In genomic region chr7:19299194-19299593, GRCm38 (mm10) we compare ENCODE assay signal across 8 mouse cellular contexts. TPM values are rescaled to one million over a fixed set of nuclear protein-coding genes. Genes with fewer than 3 reads are reported as not detected.
A peak's percentile ranks its signal among the peaks of the same experiment; 100 is the strongest.
DNase-seq lines count a peak whose midpoint lies in the region; ATAC-seq lines count a peak whose summit lies in the region.
"Had no signal": no experiment of that assay in that cellular context is flagged by ENCODE, and none has a peak within 500 bp of the region (broad histone marks: within the 10 kb centered on the region; RNA-seq: fewer than 3 reads in every experiment).

No protein-coding gene starts in this region.

- peaks cover 31% of the 10 kb centered on the region for H3K4me1 ChIP-seq in kidney, embryonic 15.5 days
- peaks cover 28% of the 10 kb centered on the region for H3K4me1 ChIP-seq in embryonic facial prominence, embryonic 10.5 days

- no peak overlapping the region for H3K9ac ChIP-seq in kidney, embryonic 15.5 days
- H3K9ac ChIP-seq: embryonic facial prominence, embryonic 12.5 days had no signal

- DNase-seq in kidney, adult 9 months = peak; percentile 56
- peak; percentile 83 for DNase-seq in 416B (ENCODE audit: low read depth)
- DNase-seq in CD4-positive helper T cell, adult 2 months (ENCODE audit: low read depth, low spot score) = peak; percentile 74
- peak; percentile 65 for DNase-seq in embryonic facial prominence, embryonic 10.5 days (ENCODE audit: low spot score)
- DNase-seq in retina, adult 2 months (ENCODE audit: low read depth, low spot score) = peak; percentile 37
- DNase-seq in thymus, postnatal 25 days = no peak

- H3K4me2 ChIP-seq in kidney, embryonic 15.5 days = no peak overlapping the region
- H3K4me2 ChIP-seq: embryonic facial prominence, embryonic 12.5 days had no signal

- no peak overlapping the region for H3K4me3 ChIP-seq in kidney, embryonic 15.5 days (replicated peaks)
- H3K4me3 ChIP-seq in embryonic facial prominence, embryonic 10.5 days = no peak overlapping the region
- H3K4me3 ChIP-seq: embryonic facial prominence, embryonic 12.5 days had no signal

- H3K36me3 ChIP-seq in kidney, embryonic 15.5 days = no peaks in the 10 kb centered on the region
- H3K36me3 ChIP-seq in embryonic facial prominence, embryonic 10.5 days (replicated peaks) = no peaks in the 10 kb centered on the region
- H3K36me3 ChIP-seq: embryonic facial prominence, embryonic 12.5 days had no signal

- WGBS in kidney, embryonic 15.5 days = 17% methylated on average over 3 of the region's 3 CpGs
- WGBS in embryonic facial prominence, embryonic 10.5 days = 22% methylated on average over 3 of the region's 3 CpGs

- H3K27ac ChIP-seq in kidney, embryonic 15.5 days = no peak overlapping the region
- no peak overlapping the region for H3K27ac ChIP-seq in embryonic facial prominence, embryonic 10.5 days (replicated peaks)
- H3K27ac ChIP-seq: embryonic facial prominence, embryonic 12.5 days had no signal

- H3K9me3 ChIP-seq in kidney, embryonic 15.5 days (replicated peaks) = no peaks in the 10 kb centered on the region
- H3K9me3 ChIP-seq in embryonic facial prominence, embryonic 10.5 days = no peaks in the 10 kb centered on the region
- H3K9me3 ChIP-seq: embryonic facial prominence, embryonic 12.5 days had no signal

- ATAC-seq in kidney, embryonic 15.5 days (replicated peaks; ENCODE audit: low FRiP score) = no peak

- peaks cover 30% of the 10 kb centered on the region for H3K27me3 ChIP-seq in kidney, embryonic 15.5 days
- peaks cover 30% of the 10 kb centered on the region for H3K27me3 ChIP-seq in embryonic facial prominence, embryonic 10.5 days (replicated peaks; ENCODE audit: low read depth, poor library complexity, severe bottlenecking)

RNA-seq across cellular contexts. Expression of gene Fosb, which starts 10.7 kb away (rescaled TPM):
- 0.09 and 0.26 TPM in 2 replicates for polyA plus RNA-seq in kidney, embryonic 15.5 days (2015; fragmentation: Nextera tagmentation; extraction: Ambion mirVana)
- 0.09 TPM in 1 of 2 replicates, not detected in the other for polyA plus RNA-seq in embryonic facial prominence, embryonic 10.5 days (2016; fragmentation: Nextera tagmentation; extraction: Ambion mirVana)

RNA-seq across cellular contexts. Expression of gene Rtn2, which starts 16.8 kb away (rescaled TPM):
- polyA plus RNA-seq in kidney, embryonic 15.5 days (2015; fragmentation: Nextera tagmentation; extraction: Ambion mirVana) = 8.3 and 9.2 TPM in 2 replicates
- 16.6 and 18.8 TPM in 2 replicates for polyA plus RNA-seq in embryonic facial prominence, embryonic 10.5 days (2016; fragmentation: Nextera tagmentation; extraction: Ambion mirVana)

RNA-seq across cellular contexts. Expression of gene Ppm1n, which starts 19.3 kb away (rescaled TPM):
- 0.13 TPM in 1 of 2 replicates, not detected in the other for polyA plus RNA-seq in kidney, embryonic 15.5 days (2015; fragmentation: Nextera tagmentation; extraction: Ambion mirVana)
- polyA plus RNA-seq in embryonic facial prominence, embryonic 10.5 days (2016; fragmentation: Nextera tagmentation; extraction: Ambion mirVana) = 0.25 TPM in 1 of 2 replicates, not detected in the other
- polyA plus RNA-seq: embryonic facial prominence, embryonic 12.5 days had no signal

RNA-seq across cellular contexts. Expression of gene Vasp, which starts 27.6 kb away (rescaled TPM):
- 87.4 and 89.8 TPM in 2 replicates for polyA plus RNA-seq in kidney, embryonic 15.5 days (2015; fragmentation: Nextera tagmentation; extraction: Ambion mirVana)
- 56.7 and 61.1 TPM in 2 replicates for polyA plus RNA-seq in embryonic facial prominence, embryonic 10.5 days (2016; fragmentation: Nextera tagmentation; extraction: Ambion mirVana)

RNA-seq across cellular contexts. Expression of gene Ercc1, which starts 45.4 kb away (rescaled TPM):
- polyA plus RNA-seq in kidney, embryonic 15.5 days (2015; fragmentation: Nextera tagmentation; extraction: Ambion mirVana) = 85.7 and 87.2 TPM in 2 replicates
- 102 and 107 TPM in 2 replicates for polyA plus RNA-seq in embryonic facial prominence, embryonic 10.5 days (2016; fragmentation: Nextera tagmentation; extraction: Ambion mirVana)
